ENCODE assay signal across 32 mouse cellular contexts in genomic region chr5:136545061-136545460, GRCm38 (mm10). TPM values are rescaled to one million over a fixed set of nuclear protein-coding genes. Genes with fewer than 3 reads are reported as not detected.
DNase-seq lines count a peak whose midpoint lies in the region; ATAC-seq and TF ChIP-seq lines count a peak whose summit lies in the region.
"Had no signal": no experiment of that assay in that cellular context is flagged by ENCODE, and none has a peak within 500 bp of the region (broad histone marks: within the 10 kb centered on the region; RNA-seq: fewer than 3 reads in every experiment).

No protein-coding gene starts in this region.

- no peaks in the 10 kb centered on the region for H3K36me3 ChIP-seq in heart, embryonic 13.5 days
- peaks cover 8 to 41% of the 10 kb centered on the region in 2 experiments; a peak in 3 of 4 replicates for H3K36me3 ChIP-seq in MEL (ENCODE audit: control insufficient read depth in 1 of 2, insufficient read depth in 2 of 2, low read length in 2 of 2)
- no peaks in the 10 kb centered on the region for H3K36me3 ChIP-seq in liver, embryonic 11.5 days (ENCODE audit: control insufficient read depth, insufficient read depth, low read length)
- H3K36me3 ChIP-seq in liver, embryonic 16.5 days (ENCODE audit: control insufficient read depth, insufficient read depth): no peaks in the 10 kb centered on the region
- H3K36me3 ChIP-seq: embryonic facial prominence, embryonic 15.5 days; G1E; limb, embryonic 10.5 days; limb, embryonic 15.5 days; midbrain, embryonic 15.5 days; neural tube, embryonic 15.5 days had no signal

- no peaks in the 10 kb centered on the region for H3K27me3 ChIP-seq in heart, embryonic 13.5 days (replicated peaks)
- H3K27me3 ChIP-seq in MEL (ENCODE audit: control insufficient read depth in 1 of 2, insufficient read depth in 2 of 2, low read length in 2 of 2): no peaks in the 10 kb centered on the region
- no peaks in the 10 kb centered on the region for H3K27me3 ChIP-seq in liver, embryonic 11.5 days (replicated peaks; ENCODE audit: control insufficient read depth, insufficient read depth, low read length)
- no peaks in the 10 kb centered on the region for H3K27me3 ChIP-seq in liver, embryonic 16.5 days (ENCODE audit: control insufficient read depth, insufficient read depth, low read depth, low read length)
- H3K27me3 ChIP-seq: embryonic facial prominence, embryonic 15.5 days; forebrain, embryonic 13.5 days; limb, embryonic 15.5 days; midbrain, embryonic 15.5 days; neural tube, embryonic 15.5 days; Patski had no signal

- H3K9me3 ChIP-seq in heart, embryonic 13.5 days: no peaks in the 10 kb centered on the region
- H3K9me3 ChIP-seq in MEL (replicated peaks; ENCODE audit: insufficient read depth, low read length): no peaks in the 10 kb centered on the region
- H3K9me3 ChIP-seq in liver, embryonic 11.5 days (ENCODE audit: control insufficient read depth, low read length): no peaks in the 10 kb centered on the region
- no peaks in the 10 kb centered on the region for H3K9me3 ChIP-seq in liver, embryonic 16.5 days (replicated peaks; ENCODE audit: control insufficient read depth, low read length)
- H3K9me3 ChIP-seq: embryonic facial prominence, embryonic 10.5 days; embryonic facial prominence, embryonic 15.5 days; forebrain, embryonic 13.5 days; G1E; limb, embryonic 10.5 days; limb, embryonic 15.5 days; midbrain, embryonic 10.5 days; midbrain, embryonic 15.5 days; neural tube, embryonic 15.5 days had no signal

- peak overlapping the region; percentile 39 for H3K4me2 ChIP-seq in heart, embryonic 13.5 days
- peak overlapping the region; percentile 51 for H3K4me2 ChIP-seq in liver, embryonic 11.5 days
- H3K4me2 ChIP-seq in liver, embryonic 16.5 days (ENCODE audit: low read depth, low read length): peak overlapping the region; percentile 36
- H3K4me2 ChIP-seq: embryonic facial prominence, embryonic 15.5 days; forebrain, embryonic 13.5 days; limb, embryonic 15.5 days; midbrain, embryonic 15.5 days; neural tube, embryonic 15.5 days had no signal

- no peak for ATAC-seq in heart, embryonic 13.5 days (ENCODE audit: extremely low read depth, insufficient number of reproducible peaks, low FRiP score, low TSS enrichment)
- peak; percentile 74 for ATAC-seq in liver, embryonic 11.5 days (replicated peaks; ENCODE audit: low FRiP score)
- peak; percentile 45; the same call in 1 of the 2 replicates for ATAC-seq in liver, embryonic 16.5 days (ENCODE audit: low read depth)
- ATAC-seq: forebrain, embryonic 13.5 days; hindbrain, embryonic 16.5 days; midbrain, embryonic 15.5 days; Patski had no signal

- TF ChIP-seq EP300 in MEL (IDR thresholded peaks at IDR 0.05; ENCODE audit: low read depth in 1 of 2, low read length in 2 of 2): peak; percentile 74 to 77; a peak in 3 of 4 replicates

- TF ChIP-seq POLR2A in MEL (IDR thresholded peaks at IDR 0.05; ENCODE audit: control insufficient read depth in 1 of 2, insufficient read depth in 1 of 2, low read depth in 1 of 2, low read length in 2 of 2, poor library complexity in 1 of 2): no peak

- TF ChIP-seq RAD21 in MEL (IDR thresholded peaks at IDR 0.05; ENCODE audit: low read depth, low read length): no peak

- WGBS in heart, embryonic 13.5 days: 31% methylated on average over 4 of the region's 4 CpGs
- WGBS in liver, embryonic 11.5 days: 41% methylated on average over 4 of the region's 4 CpGs
- 28% methylated on average over 4 of the region's 4 CpGs for WGBS in liver, embryonic 16.5 days (ENCODE audit: insufficient replicate concordance)

- no peak for TF ChIP-seq CTCF in MEL (IDR thresholded peaks at IDR 0.05 in 2 of 3, conservative IDR thresholded peaks at IDR 0.05 in 1 of 3; ENCODE audit: control insufficient read depth in 1 of 3, insufficient read depth in 1 of 3, low read depth in 2 of 3, low read length in 3 of 3, poor library complexity in 1 of 3, severe bottlenecking in 1 of 3)
- no peak for TF ChIP-seq CTCF in left cerebral cortex, adult 2 months (IDR thresholded peaks at IDR 0.05)

- no peak overlapping the region for H3K4me3 ChIP-seq in heart, embryonic 13.5 days
- peak overlapping the region in 1 of 2 experiments; percentile 62; a peak in 3 of 4 replicates for H3K4me3 ChIP-seq in MEL (ENCODE audit: control insufficient read depth in 1 of 2, insufficient read depth in 1 of 2, low read depth in 2 of 2, low read length in 2 of 2)
- no peak overlapping the region; the same call in 1 of the 2 replicates for H3K4me3 ChIP-seq in liver, embryonic 11.5 days (ENCODE audit: low read depth, low read length)
- H3K4me3 ChIP-seq in liver, embryonic 16.5 days (ENCODE audit: low read depth, low read length): no peak overlapping the region
- no peak overlapping the region for H3K4me3 ChIP-seq in left cerebral cortex, adult 2 months
- H3K4me3 ChIP-seq: embryonic facial prominence, embryonic 15.5 days; forebrain, embryonic 13.5 days; limb, embryonic 15.5 days; midbrain, embryonic 10.5 days; midbrain, embryonic 15.5 days; neural tube, embryonic 15.5 days had no signal

- peaks cover 68% of the 10 kb centered on the region for H3K79me2 ChIP-seq in MEL (ENCODE audit: control insufficient read depth, insufficient read depth, low read length, poor library complexity)

- H3K9ac ChIP-seq in heart, embryonic 13.5 days: no peak overlapping the region
- H3K9ac ChIP-seq in MEL (ENCODE audit: control insufficient read depth, low read depth, low read length, poor library complexity, severe bottlenecking): peak overlapping the region; percentile 47; the same call in 1 of the 2 replicates
- no peak overlapping the region for H3K9ac ChIP-seq in liver, embryonic 11.5 days (ENCODE audit: low read depth, low read length)
- H3K9ac ChIP-seq in liver, embryonic 16.5 days (ENCODE audit: low read depth, low read length): no peak overlapping the region
- H3K9ac ChIP-seq: embryonic facial prominence, embryonic 15.5 days; forebrain, embryonic 13.5 days; limb, embryonic 15.5 days; midbrain, embryonic 15.5 days; neural tube, embryonic 15.5 days had no signal

- intact Hi-C loops in left cerebral cortex, adult 2 months (cut with DNase I): no loop called here

- peaks cover 51% of the 10 kb centered on the region for H3K4me1 ChIP-seq in heart, embryonic 13.5 days
- H3K4me1 ChIP-seq in MEL (ENCODE audit: control insufficient read depth in 1 of 2, insufficient read depth in 2 of 2, low read length in 2 of 2): peaks cover 27 to 32% of the 10 kb centered on the region in 2 experiments
- peaks cover 27% of the 10 kb centered on the region for H3K4me1 ChIP-seq in liver, embryonic 11.5 days (replicated peaks; ENCODE audit: control insufficient read depth, insufficient read depth, low read length)
- H3K4me1 ChIP-seq in liver, embryonic 16.5 days (ENCODE audit: control insufficient read depth, low read depth, low read length): peaks cover 10% of the 10 kb centered on the region

- H3K27ac ChIP-seq in heart, embryonic 13.5 days (replicated peaks): no peak overlapping the region; the same call in 1 of the 2 replicates
- no peak overlapping the region for H3K27ac ChIP-seq in MEL (ENCODE audit: control insufficient read depth, low read depth, low read length)
- no peak overlapping the region for H3K27ac ChIP-seq in liver, embryonic 11.5 days (ENCODE audit: low read depth, low read length)
- H3K27ac ChIP-seq in liver, embryonic 16.5 days (ENCODE audit: low read length): no peak overlapping the region
- H3K27ac ChIP-seq in left cerebral cortex, adult 2 months: no peak overlapping the region
- H3K27ac ChIP-seq: embryonic facial prominence, embryonic 10.5 days; embryonic facial prominence, embryonic 15.5 days; forebrain, embryonic 13.5 days; limb, embryonic 10.5 days; limb, embryonic 15.5 days; midbrain, embryonic 10.5 days; midbrain, embryonic 15.5 days; neural tube, embryonic 15.5 days had no signal

- DNase-seq in heart, adult 11 months: no peak
- peak; percentile 47 for DNase-seq in MEL (ENCODE audit: low read depth, low spot score)
- no peak for DNase-seq in liver, embryonic 11.5 days (ENCODE audit: low spot score)
- no peak for DNase-seq in gastrocnemius, postnatal 10 days
- no peak for DNase-seq in left cerebral cortex, adult 2 months (ENCODE audit: extremely low spot score in 1 of 2, low spot score in 2 of 2)
- no peak for DNase-seq in right cerebral cortex, postnatal 36 days (ENCODE audit: low spot score in 2 of 2)
- DNase-seq: adrenal gland, postnatal 14 days; cerebellum, adult 18-20 months; cerebellum, postnatal 14 days; gastrocnemius, postnatal 25 days; heart, adult 18-20 months; heart, postnatal 14 days; kidney, adult 2 months; kidney, postnatal 4 days; lung, postnatal 36 days; retina, postnatal 1 day; right cerebral cortex, postnatal 25 days; spleen, adult 18-20 months; thymus, postnatal 14 days had no signal

TF ChIP-seq in MEL, 35 proteins besides CTCF, POLR2A, EP300 and RAD21:
- no peak for TF ChIP-seq NRF1 (IDR thresholded peaks at IDR 0.05; ENCODE audit: insufficient read depth, low read depth, low read length, poor library complexity, severe bottlenecking)
- TF ChIP-seq GATA1 (IDR thresholded peaks at IDR 0.05; ENCODE audit: low read depth, low read length): peak; percentile 78
- TF ChIP-seq CHD1 (IDR thresholded peaks at IDR 0.05; ENCODE audit: low read depth, low read length): no peak
- peak; percentile 46; the same call in 1 of the 2 replicates for TF ChIP-seq MEF2A (IDR thresholded peaks at IDR 0.05; ENCODE audit: extremely low read depth, insufficient replicate concordance, low read depth, low read length, poor library complexity, severe bottlenecking)
- peak; percentile 29; the same call in 1 of the 2 replicates for TF ChIP-seq MYC (IDR thresholded peaks at IDR 0.05; ENCODE audit: low read depth, low read length)
- TF ChIP-seq CHD2 (IDR thresholded peaks at IDR 0.05; ENCODE audit: low read length): no peak
- TF ChIP-seq MXI1 (IDR thresholded peaks at IDR 0.05; ENCODE audit: low read depth, low read length): peak; percentile 47; the same call in 1 of the 2 replicates
- TF ChIP-seq TCF12 (IDR thresholded peaks at IDR 0.05; ENCODE audit: low read depth, low read length): peak; percentile 66; the same call in 1 of the 2 replicates
- peak; percentile 54; the same call in 1 of the 2 replicates for TF ChIP-seq ETS1 (IDR thresholded peaks at IDR 0.05; ENCODE audit: low read depth, low read length)
- TF ChIP-seq SIN3A (IDR thresholded peaks at IDR 0.05; ENCODE audit: low read length): peak; percentile 70
- peak; percentile 32; the same call in 1 of the 2 replicates for TF ChIP-seq TAL1 (IDR thresholded peaks at IDR 0.05; ENCODE audit: low read length)
TF ChIP-seq in MEL: peak in this region for 8.

RNA-seq across cellular contexts. Expression of gene Cux1, which starts 22.2 kb away (rescaled TPM):
- polyA plus RNA-seq in heart, embryonic 13.5 days (2015; fragmentation: Nextera tagmentation; extraction: Ambion mirVana): 68.9 and 70.8 TPM in 2 replicates
- total RNA-seq in MEL (2012; rRNA removed): 70.4 and 71.1 TPM in 2 replicates
- polyA plus RNA-seq in MEL (2012; ENCODE audit: insufficient read depth in 1 of 2, insufficient read length in 2 of 2, low read depth in 1 of 2, low replicate concordance in 2 of 2, missing spikeins in 1 of 2): 100 to 1,000 TPM in 1 of 2 experiments, not detected in 1; 104 TPM
- polyA plus RNA-seq in liver, embryonic 11.5 days (2014; fragmentation: Nextera tagmentation; extraction: Ambion mirVana): 45.8 and 50.0 TPM in 2 replicates
- 15.8 and 17.1 TPM in 2 replicates for polyA plus RNA-seq in liver, embryonic 16.5 days (2015; fragmentation: Nextera tagmentation; extraction: Ambion mirVana)
- 10 to 100 TPM; 87.0 to 97.5 TPM for total RNA-seq in gastrocnemius, postnatal 10 days (2021)
- total RNA-seq in left cerebral cortex, adult 2 months (2021): 100 to 1,000 TPM; 107 to 117 TPM
